Mouse (Mus musculus): ENCODE data around the gene Gprin2. TPM values are rescaled to one million over a fixed set of nuclear protein-coding genes. Genes with fewer than 3 reads are reported as not detected.
A peak's percentile ranks its signal among the peaks of the same experiment; 100 is the strongest.

Gene Gprin2
- polyA plus RNA-seq, 1 experiment: 11.9 TPM

GRCm38 (mm10) chr14:34142316-34142715, 59.1 kb downstream of the Gprin2 start:
- TF ChIP-seq POLR2A (IDR thresholded peaks at IDR 0.05; ENCODE audit: borderline replicate concordance, extremely low read depth, insufficient read depth, insufficient read length, poor library complexity, severe bottlenecking) (no peak), CTCF (IDR thresholded peaks at IDR 0.05; ENCODE audit: borderline replicate concordance, extremely low read depth, insufficient read depth, insufficient read length) (no peak)
- DNase-seq (ENCODE audit: low read depth): no peak

- TF ChIP-seq POLR2A (IDR thresholded peaks at IDR 0.05; ENCODE audit: borderline replicate concordance, extremely low read depth, insufficient read depth, insufficient read length, poor library complexity, severe bottlenecking) (no peak), CTCF (IDR thresholded peaks at IDR 0.05; ENCODE audit: borderline replicate concordance, extremely low read depth, insufficient read depth, insufficient read length) (no peak)
- peak; percentile 92 for DNase-seq (ENCODE audit: low read depth)
These were observed 61.5 kb downstream of the Gprin2 start for GRCm38 (mm10) chr14:34139671-34140664.

Other genes with a start within 250 kb of the Gprin2 start
- gene Rbp3, start 247.7 kb downstream of the Gprin2 start, polyA plus RNA-seq (2012; rRNA removed): 0.01 TPM in 1 of 2 replicates, not detected in the other
- gene Zfp488, start 222.9 kb downstream of the Gprin2 start, polyA plus RNA-seq (2012; rRNA removed): 0.52 and 1.1 TPM in 2 replicates
- gene Gm30083, start 186.5 kb downstream of the Gprin2 start, polyA plus RNA-seq (2012; rRNA removed): not detected in 2 replicates
- not detected in 2 replicates for gene Gm5460, start 184.9 kb downstream of the Gprin2 start, polyA plus RNA-seq (2012; rRNA removed)
- not detected in 2 replicates for gene Antxrl, start 148.9 kb downstream of the Gprin2 start, polyA plus RNA-seq (2012; rRNA removed)
- 0.46 and 1.1 TPM in 2 replicates for gene Anxa8, start 115.7 kb downstream of the Gprin2 start, polyA plus RNA-seq (2012; rRNA removed)
- not detected in 2 replicates for gene A630023A22Rik, start 98.9 kb downstream of the Gprin2 start, polyA plus RNA-seq (2012; rRNA removed)
- gene Npy4r, start 49.2 kb downstream of the Gprin2 start, polyA plus RNA-seq (2012; rRNA removed): 0.09 and 0.11 TPM in 2 replicates
- 0.86 and 1.2 TPM in 2 replicates for gene Syt15, start 17.9 kb upstream of the Gprin2 start, polyA plus RNA-seq (2012; rRNA removed)
- 4.0 and 4.2 TPM in 2 replicates for gene Shld2, start 108.8 kb upstream of the Gprin2 start, polyA plus RNA-seq (2012; rRNA removed)
- gene Glud1, start 109.1 kb upstream of the Gprin2 start, polyA plus RNA-seq (2012; rRNA removed): 78.7 and 99.3 TPM in 2 replicates
- 0.85 TPM in 1 of 2 replicates, not detected in the other for gene Fam25c, start 153.8 kb upstream of the Gprin2 start, polyA plus RNA-seq (2012; rRNA removed)
- gene Sncg, start 173.1 kb upstream of the Gprin2 start, polyA plus RNA-seq (2012; rRNA removed): 36.7 and 103 TPM in 2 replicates
- 2.5 and 4.5 TPM in 2 replicates for gene Mmrn2, start 173.8 kb upstream of the Gprin2 start, polyA plus RNA-seq (2012; rRNA removed)

Measured in brain, embryonic 14.5 days (tissue).